Mouse (Mus musculus) neutrophil, adult 5-6 weeks (primary cell): ENCODE data around the gene Cryab. TPM values are rescaled to one million over a fixed set of nuclear protein-coding genes. Genes with fewer than 3 reads are reported as not detected.

Source experiments
- ATAC-seq: fragments of 151-379, 151-347 bp; 2 replicates; pipeline ENCODE4 v1.8.0; 2017; ENCODE audit warnings: mild to moderate bottlenecking, moderate TSS enrichment; ENCODE audit not compliant: insufficient number of reproducible peaks, poor library complexity, low FRiP score, severe bottlenecking; ENCODE audit errors: extremely low read depth
- total RNA-seq: library from RNA; stranded (forward); fragments of 200-1000 nt; gene quantifications from 2 replicates; pipeline ENCODE4 v1.2.3, GENCODE M21; 2017

The Cryab gene
- total RNA-seq, 1 experiment from 2014 or later, result not detected

DNA sequence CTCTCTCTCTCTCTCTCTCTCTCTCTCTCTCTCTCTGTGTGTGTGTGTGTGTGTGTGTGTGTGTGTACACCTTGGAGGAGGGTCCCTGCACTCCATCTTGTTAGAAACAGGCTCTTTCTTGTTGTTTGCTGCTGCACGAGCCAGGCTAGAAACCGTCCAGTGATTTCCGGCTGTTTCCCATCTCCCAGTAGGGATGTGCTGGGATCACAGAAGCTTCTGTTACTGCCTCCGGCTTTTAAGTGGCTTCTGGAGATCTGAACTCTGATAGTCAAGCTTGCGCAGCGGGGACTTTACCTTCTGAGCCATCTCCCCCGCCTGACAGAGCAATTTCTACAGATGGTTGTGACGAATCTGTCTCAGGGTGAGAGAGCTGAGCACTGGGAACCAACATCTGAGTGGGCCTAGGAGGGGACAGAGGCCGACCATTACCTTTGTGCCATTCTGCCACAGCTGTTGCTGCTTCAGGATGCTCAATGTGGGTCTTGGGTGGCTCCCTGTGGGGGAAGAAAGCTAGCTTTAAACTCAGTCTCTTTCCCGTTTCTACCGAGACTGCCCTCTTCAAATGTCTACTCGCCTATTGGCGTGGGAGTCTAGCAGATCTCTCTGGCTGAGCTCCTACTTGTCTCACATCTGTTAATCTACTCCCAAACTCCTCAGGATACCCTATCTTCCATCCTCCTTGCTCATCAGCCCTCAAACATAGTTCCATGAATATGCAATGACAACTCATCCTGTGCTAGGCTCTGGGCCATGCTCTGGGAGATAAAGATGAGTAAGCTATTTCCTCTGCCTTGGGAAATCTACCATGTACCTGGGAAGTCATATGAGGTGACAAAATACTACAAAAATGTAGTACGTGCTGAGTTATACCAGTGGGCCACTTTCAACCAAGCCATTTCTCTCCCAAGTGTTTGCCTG lies 10.0 kb upstream of the Cryab start:
- ATAC-seq, result no peak

DNA sequence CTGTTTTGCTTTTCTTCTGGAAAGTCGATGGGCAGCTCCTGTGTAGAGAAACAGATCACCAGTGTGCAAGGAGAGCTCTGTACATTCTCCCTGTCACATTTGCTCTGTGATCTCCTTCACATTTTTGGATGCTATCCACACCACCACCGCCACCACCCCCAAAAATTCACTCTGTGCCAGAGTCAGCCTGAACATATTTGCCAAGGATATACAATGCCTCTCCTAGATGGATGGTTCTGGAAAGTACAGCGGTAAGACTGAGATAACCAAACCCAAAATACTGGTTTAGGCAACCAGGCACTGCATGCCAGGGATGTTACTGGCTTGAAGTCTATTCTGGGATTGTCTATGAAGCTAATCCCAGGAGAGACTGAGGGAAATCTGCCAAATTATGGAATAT lies 8.9 kb upstream of the Cryab start:
- ATAC-seq, result no peak

DNA sequence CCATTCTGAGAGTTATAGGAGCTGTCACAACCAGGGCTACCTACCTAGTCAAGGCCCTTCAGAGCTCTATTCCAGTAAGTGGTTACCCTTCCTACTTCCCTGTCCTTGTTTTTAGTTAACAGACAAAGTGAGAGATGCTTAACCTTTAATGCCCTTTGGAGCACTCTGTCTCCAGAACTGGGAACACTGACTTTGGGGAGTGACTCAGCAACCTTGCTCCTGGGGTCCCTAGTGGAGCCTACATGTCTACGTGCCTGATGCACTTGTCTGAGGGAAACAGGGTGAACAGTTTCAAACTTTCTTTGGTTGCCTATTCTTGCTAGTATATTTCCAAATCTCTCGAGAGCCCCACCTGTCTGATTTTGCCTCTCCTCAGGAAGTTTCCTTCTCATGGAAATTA lies 8.4 kb upstream of the Cryab start:
- no peak for ATAC-seq

DNA sequence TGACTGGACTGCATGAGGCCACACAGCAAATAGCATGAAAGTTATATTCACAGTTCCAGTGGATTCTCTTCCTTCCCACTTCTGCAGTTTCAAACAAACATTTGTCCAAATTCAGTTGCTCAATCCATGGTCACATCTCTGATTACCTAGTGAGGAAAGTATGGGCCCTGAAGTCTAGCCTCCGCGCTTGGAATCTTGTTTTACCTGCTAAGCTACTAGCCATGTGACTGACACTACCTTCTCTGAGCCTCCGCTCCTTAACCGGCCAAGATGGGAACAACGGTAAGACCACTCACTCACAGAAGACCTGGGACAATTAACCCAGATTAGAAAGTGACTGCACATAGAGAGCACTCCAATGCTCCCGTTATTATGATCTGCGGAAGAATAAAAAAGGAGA lies 5.3 kb upstream of the Cryab start:
- no peak for ATAC-seq

DNA sequence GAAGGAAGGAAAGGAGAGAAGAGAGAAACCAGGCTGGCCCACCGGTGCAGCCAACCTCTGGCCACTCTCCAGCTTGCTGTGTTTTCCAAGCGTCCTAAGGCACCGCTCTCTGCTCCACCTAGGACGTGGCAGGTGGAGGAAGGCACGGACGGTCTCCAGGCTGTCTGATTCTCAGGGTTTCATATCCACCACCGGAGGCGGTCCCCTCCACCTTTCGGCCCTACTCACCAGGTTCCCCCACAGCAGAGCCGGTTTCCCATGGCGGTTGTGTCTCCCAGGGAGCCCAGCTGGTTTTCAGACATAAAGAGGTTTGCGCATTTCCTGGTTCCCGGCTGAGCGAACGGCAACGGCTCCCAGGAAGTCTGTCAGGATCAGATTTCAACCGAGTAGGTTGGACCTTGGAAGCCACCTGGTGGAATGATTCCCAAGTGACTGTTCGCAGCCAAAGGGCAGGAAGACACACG lies 4.9 kb upstream of the Cryab start, which contains the start of gene 2310030G06Rik:
Gene 2310030G06Rik, minus strand, starts transcription at position 323 of the 464 bp plus-strand sequence.
- ATAC-seq, result no peak

DNA sequence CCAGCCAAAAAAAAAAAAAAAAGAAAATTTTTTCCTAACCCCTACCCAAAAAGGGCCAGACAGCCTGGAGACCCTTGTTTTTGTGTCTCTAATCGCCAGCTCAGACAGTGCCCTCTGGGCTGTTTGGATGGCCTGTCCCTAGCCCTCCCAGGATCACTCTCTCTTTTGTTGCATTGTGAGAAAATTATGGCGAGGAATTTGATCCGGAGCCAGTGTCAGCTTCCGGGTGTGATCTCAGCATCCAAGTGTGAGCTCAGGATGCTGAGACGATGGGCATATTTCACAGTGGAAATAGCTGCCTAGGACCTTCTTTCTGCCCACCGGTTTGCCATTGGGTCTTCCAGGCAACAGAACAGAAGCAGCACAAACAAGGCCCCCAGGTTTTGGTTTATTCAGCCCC lies 419 bp upstream of the Cryab start:
- no peak for ATAC-seq

DNA sequence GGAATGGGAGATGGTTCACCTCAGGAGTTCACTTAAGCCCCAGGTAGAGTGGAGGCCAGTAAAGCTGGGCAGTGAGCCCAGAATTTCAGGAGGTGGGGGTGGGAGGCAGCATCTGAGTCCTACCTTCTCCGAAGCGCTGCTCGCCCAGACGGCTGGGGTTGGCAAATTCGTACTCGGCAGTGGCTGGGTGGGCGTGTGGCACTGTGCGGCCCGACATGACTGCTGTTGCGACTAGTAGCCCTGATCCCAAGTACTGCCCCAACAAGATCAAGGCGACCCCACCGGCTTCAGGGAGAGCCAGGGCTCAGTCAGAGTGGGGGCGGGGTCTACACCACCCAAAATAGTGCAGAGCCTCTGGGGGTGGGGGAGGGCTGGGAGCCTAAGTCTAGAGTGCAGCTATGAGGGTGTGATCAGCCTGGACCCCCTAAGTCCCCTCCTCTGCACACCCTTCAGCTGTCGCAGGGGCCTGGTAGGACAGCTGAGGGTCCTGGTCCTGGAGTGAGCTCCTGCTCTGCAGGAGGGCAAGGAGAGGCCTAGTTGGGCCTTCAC lies 1.0 kb downstream of the Cryab start, which contains the start of gene Hspb2:
Gene Hspb2, minus strand, starts transcription at position 301 of the 549 bp plus-strand sequence.
- ATAC-seq, result no peak

DNA sequence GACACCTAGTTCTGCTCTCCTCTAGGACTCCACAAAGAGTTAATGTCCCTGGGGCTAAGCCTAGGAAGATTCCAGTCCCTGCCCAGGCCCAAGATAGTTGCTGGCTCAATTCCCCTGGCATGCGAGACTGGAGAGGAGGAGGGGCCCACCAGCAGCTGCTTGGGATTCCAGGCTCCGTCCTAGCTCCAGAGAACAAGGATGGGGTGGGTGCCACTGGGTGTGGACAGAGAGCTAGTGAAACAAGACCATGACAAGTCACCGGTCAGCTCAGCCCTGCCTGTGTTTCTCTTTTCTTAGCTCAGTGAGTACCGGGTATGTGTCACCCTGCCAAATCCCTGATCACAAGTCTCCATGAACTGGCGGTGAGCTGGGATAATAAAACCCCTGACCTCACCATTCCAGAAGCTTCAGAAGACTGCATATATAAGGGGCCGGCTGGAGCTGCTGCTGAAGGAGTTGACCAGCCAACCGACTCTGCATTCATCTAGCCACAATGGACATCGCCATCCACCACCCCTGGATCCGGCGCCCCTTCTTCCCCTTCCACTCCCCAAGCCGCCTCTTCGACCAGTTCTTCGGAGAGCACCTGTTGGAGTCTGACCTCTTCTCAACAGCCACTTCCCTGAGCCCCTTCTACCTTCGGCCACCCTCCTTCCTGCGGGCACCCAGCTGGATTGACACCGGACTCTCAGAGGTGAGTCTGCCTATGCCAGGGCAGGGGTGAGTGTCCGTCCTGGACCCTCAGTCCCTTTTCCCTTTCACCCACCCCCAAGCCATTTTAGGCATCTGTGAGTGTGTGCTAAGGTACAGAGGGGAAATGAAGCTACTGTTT lies 1.9 kb downstream of the Cryab start:
- ATAC-seq, result 0 out of 2 replicates have a peak, but pooled peaks have one; percentile 13

DNA sequence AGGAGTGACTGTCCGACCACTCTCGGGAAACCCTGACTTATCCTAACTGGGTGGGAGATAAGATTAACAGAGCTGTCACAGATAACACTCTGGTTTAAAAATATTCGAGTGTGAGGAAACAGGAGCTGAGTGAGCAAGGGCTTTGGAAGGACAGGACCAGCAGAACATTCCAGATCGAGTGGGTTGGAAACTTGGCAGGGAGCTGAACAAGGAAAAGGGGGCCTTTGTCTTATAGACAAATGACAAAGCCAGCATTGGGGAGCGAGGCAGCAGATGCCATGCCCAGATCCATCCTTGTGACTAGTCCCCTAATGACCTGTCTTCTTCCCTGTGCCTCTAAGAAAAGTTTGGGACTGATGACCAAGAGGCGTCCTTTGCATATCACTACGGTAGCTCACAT lies 2.8 kb downstream of the Cryab start:
- ATAC-seq, result no peak

DNA sequence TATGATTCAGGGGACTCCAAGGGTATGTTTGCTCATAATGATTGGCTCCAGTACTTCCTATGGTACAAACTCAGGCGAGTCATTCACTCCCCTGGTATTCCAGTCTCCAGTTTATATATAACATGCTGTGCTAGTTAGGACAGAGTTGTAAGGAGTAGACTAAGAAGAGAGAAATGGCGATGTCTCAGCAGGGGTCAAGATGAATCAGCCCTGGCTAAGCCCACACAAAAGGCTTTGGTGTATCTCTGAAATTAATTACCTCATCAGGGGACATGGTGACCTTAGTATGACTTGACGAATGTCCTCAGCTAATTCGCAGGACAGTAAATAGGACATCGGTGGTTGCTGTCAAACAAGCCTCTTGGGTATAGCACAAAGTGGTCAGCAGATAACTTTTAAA lies 5.6 kb downstream of the Cryab start:
- no peak for ATAC-seq

DNA sequence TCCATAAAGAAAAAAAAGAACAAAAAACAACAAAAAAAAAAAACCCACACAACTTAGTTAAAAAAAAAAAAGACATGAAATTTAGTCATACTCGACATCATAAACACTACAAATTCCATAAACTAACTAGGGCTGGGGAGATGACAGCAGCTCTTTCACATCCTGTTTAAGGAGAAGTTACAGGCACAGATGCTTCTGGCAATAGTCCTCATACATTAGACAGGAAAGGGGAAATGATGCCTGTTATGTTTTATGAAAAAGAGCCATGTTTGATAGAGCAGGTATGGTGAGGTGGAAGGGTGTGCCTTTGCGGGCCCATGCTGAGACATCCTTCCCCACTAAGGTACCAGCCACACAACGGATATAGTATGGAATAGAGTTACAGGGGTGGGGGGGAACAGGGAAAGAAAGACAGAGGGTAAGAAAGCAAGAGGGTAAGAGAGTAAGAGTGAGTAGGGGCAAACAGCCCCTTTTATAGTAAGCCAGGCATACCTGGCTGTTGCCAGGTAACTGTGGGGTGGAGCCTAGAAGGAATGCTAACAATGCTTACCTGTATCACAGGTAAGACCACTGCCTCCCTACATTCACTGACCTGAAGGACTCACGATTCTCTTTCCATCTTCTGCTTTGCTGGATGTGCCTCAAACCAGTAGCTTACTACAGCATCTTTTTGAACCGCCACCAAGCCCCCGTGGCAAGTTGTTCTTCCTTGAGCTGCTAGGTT lies 10.6 kb downstream of the Cryab start:
- no peak for ATAC-seq

DNA sequence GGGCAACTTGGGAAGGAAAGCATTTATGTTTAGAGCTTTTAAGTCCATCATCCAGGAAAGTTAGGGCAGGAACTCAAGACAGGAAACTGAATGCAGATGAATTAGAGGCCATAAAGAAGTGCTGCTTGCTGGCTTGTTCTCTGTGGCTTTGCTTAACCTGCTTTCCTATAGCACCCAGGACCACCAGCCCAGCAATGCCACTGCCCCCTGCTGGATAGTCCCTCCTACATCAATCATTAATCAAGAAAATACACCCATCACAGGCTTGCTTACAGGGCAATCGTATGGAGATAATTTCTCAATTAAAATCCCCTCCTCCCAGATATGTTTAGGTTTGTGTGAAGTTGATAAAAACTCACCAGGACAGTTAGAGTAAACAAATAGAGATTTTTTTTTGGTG lies 12.2 kb downstream of the Cryab start:
- ATAC-seq, result no peak

DNA sequence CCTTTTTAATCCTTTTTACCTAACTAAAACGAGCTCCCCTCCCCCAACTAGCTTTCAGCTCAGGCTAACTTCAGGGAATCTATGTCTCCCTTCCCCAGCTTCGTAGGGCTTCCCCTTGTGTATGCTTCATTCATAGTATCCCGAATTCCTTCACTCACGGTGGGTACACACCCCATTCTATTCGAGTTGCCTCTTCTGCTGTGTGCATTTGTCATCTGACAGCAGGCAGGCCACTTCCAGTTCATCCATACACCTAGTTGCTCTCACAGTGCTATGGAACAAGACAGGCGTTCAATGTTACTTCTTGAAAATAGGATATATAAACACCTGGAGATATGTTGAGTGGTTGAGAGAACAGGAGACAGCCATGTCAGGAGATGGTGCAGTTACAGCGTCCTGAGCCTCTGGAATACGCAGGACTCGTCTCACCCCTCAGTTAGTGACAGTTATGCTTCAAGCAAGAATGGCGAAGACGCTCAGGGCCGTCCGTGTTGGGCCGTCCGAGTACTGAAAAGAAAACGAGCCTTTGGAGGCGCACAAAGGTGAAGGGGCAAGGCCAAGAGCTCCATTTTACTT lies 16.5 kb downstream of the Cryab start:
- no peak for ATAC-seq

DNA sequence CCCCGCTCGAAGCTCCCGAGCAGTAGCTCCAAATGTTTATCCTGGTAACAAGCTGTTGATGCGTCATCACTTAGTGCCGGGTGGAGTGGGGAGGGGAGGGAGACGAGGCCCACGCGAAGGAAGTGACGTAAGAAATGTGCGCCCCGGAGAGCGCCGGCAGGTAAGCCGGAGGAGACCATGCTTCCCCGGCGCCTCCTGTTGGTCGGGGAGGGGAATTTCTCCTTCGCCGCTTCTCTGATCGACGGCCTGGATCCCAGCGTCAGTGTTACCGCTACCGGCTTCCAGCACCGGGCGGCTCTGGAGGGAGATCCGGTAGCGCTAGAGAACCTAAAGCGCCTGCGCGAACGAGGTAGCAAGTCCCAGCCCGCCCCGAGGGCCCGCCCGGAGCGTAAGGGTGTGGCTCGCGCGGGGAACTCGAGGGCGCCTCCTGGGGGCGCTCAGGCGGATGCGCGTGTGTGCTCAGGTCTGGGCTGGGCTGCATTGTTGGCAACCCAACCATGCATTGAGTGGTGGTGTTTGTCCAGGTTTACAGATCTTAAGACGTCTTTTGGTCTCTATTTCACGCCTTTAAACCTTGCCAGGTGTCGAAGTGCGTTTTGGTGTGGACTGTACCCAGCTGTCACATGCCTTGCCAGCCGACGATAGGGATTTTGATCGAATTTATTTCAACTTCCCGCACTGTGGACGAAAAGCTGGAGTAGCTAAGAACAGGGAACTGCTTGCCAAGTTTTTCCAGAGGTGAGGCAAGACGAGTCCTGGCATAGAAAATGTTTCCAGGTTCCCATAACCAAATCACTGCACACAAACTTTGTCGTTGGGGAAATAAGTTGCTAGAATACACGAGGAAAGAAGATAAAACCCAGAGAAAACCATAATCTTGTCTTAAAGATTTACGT lies 17.2 kb downstream of the Cryab start, which contains the start of gene Fdxacb1:
Gene Fdxacb1, plus strand, starts transcription at position 130 of the 896 bp plus-strand sequence.
- ATAC-seq, result peak; percentile 93

DNA sequence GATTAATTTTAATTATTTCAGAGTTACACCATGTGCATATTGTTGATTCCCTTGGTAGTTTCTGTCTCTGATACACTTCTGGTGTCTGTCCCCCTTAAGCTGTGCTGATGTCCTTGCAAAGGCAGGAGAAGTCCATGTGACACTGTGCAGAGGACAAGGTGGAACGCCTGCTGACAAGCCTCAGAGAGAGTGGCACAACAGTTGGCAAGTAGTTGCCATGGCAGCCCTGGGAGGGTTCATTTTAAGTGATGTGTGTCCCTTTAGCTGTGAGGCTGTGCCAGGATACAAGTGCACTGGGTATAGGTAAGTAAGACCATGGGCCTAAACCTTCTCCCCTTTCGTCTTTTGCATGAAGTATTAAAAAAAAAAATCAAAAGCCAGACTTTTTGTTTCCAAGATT lies 18.9 kb downstream of the Cryab start:
- ATAC-seq, result no peak

DNA sequence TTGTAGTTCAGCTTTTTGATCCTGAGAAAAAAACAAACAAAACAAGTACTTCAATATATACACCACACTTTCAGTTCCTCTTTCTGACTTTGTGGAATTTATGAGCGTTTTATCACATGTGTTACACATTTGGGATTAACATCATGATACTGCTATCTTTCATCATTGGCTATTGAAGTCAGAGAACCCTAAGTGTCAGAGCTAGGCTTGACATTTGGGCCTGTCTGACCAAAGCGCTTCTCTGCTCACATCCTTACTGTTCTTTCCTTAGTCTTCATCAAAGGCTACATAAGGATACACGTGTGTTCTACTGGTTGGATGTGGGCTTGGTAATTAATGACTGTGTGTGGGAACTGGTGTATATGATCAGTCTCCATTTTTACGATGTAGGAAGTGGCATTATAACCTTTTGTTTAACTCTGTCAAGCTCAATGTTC lies 22.9 kb downstream of the Cryab start:
- ATAC-seq, result peak; percentile 33; the same call in 1 of the 2 replicates

DNA sequence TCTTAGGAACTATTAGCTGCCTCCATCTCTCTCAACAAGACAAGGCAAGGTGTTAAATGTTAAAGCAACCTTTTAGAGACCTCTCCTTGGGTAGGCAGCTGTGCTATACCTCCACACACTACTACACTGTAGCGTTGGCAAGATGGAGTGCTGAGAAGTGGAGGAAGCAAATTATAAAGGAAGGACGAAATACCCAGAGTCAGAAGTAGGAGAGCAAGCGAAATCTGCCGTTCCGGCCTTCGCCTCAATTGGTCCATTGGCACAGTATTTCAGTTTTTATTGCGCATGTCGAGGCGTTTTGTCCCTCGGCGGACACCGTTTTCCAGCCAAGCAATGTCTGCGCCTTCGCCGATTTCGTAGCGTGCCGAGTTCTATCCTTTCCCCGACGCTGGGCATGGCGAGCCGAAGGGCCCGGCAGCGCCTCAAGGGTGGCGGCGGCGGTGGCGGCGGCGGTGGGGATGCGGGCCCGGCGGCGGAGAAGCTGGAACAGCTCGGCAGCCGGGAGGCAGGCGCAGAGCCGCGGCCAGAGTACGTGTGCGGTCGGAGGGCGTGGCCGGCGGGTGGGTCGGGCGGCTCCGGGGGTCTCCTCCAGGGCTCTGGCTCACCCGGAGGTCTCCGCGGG lies 24.0 kb downstream of the Cryab start, which contains the start of the genes Alg9 and 1110032A03Rik:
Gene Alg9, plus strand, starts transcription at position 29 of the 622 bp plus-strand sequence.
Gene 1110032A03Rik, minus strand, starts transcription at position 530 of the 622 bp plus-strand sequence.
- ATAC-seq, result peak; percentile 77
